Mouse (Mus musculus): ENCODE results near the gene Tmem121b.
A peak's percentile ranks its signal among the peaks of the same experiment; 100 is the strongest.

Gene Tmem121b

DNA sequence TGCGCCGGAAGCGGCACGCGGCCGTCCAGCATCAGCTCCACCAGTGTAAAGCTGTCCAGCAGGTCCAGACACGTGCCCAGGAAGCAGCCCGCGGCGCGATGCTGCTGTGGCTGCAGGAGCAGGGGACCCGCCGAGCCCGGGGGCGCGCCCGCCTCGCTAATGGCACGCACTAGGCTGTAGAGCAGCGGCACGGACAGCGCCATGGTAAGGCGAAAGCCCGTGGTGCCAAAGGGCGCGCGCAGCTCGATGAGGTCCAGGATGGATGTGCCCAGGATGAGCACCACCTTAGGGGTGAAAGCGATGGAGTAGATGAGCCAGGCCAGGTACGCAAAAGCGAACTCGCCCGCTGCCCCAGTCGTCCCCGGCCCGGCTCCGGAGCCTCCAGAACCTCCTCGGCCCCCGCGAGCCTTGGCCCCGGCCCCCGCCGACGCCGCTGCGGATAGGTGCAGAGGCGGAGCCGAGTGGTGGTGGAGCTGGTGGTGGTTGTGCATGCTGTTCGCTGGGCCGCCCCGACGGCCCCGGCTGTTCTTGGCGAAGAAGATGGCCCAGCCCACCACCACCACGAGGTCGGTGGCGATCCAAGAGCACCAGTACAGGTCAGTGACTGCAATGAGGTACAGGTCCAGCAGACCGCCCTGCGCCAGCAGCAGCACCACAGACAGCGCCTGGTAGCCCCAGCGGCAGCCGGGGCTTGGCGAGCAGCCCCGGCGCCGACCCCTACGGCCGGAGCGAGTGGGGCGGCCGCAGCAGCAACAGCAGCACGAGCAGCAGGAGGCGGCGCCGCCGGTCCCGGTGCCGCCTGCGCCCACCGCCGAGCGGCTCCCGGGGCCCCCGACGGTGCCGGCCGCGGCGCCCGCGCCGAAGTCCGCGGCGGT lies 871 bp downstream of the Tmem121b start:
- peak; percentile 50 for DNase-seq (ENCODE audit: low spot score)

DNA sequence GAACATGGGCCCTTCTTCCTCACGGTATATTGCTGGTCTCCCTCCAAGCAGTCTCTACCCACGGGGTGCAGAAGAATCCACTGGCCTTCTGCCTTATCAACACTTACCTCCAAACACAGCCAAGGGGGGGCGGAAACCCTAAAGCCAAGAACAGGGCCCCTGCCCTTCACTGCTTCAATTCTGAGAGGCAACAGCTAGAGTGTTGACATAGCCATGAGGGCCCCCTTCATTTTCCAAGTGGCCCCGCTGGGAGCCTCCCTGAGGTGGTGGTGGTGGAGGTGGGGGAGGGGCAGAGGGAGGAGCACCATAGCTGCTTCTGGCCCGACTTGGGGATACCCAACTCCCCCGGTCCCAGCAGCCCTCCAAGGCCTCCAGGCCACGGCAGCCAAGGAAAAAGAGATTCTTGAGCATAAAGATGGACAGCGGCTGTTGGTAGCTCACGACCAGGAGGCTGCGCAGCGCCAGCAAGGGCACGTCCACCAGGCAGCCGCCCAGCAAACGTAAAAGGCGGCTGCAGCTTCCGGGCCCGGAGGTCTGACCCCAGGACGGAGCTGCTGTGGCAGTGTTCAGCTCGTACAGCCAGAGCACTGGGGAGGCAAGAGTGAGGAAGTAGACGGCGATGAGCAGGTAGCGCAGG lies 1.6 kb downstream of the Tmem121b start:
- no peak for DNase-seq (ENCODE audit: low spot score)

DNA sequence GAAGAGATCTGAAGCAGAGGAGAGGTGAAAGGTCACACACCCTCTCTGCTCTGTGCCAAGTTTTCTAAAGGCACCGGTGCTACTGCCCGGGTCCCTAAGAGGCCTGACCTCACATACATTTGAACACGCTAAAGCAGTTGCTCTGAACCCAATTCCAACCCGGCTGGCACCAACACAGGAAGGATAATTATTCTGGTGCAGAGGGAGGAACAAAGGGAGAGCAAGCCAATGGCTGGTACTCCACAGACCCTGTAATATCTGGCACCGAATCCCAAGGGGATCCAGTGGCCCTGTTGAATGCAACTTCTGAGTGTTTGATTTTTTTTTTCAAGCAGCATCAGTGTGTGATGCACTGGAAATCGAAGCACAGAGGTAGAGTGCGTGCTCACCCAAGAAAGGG lies 2.5 kb downstream of the Tmem121b start:
- no peak for DNase-seq (ENCODE audit: low spot score)

DNA sequence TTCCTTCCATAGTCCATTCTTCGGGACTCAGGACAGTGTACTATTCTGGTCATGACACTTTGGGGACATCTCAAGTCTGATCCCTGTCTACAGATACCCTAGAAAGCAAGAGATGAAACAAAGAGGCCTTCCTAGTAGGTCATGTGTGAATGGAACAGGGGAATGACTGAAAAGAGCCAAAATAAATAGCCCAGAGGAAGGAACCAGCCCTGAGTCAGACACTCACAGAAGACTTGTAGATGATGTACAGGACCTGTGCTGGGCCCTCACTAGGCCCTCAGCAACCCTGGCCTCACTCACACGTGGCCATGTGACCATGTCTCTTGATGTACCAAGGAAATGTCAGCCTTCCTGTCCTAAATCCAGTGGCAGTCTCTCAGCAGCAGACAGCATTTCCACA lies 4.1 kb downstream of the Tmem121b start:
- no peak for DNase-seq (ENCODE audit: low spot score)

DNA sequence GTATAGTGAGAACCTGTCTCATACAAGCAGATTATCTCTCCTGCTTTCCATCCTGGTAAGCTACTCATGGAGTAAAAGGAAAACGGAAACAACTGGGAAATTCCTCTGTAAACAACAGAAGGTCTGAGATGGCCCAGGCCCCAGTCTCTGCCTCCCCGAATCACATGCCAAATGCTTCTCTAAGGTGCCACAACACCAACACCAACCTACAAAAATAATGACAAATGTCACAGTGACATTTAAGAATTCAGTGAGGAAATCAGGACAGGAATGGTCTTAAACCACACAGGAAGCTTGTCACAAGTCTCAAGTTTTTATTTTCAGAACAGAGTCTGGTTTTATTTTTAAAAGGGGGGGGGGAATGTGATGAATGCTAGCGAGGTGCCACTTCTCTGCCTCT lies 5.0 kb downstream of the Tmem121b start:
- no peak for DNase-seq (ENCODE audit: low spot score)

GRCm38 (mm10) chr6:120486051-120486510 lies 7.5 kb downstream of the Tmem121b start:
- no peak for DNase-seq (ENCODE audit: low spot score)

GRCm38 (mm10) chr6:120485038-120485437 lies 8.6 kb downstream of the Tmem121b start:
- no peak for DNase-seq (ENCODE audit: low spot score)

DNA sequence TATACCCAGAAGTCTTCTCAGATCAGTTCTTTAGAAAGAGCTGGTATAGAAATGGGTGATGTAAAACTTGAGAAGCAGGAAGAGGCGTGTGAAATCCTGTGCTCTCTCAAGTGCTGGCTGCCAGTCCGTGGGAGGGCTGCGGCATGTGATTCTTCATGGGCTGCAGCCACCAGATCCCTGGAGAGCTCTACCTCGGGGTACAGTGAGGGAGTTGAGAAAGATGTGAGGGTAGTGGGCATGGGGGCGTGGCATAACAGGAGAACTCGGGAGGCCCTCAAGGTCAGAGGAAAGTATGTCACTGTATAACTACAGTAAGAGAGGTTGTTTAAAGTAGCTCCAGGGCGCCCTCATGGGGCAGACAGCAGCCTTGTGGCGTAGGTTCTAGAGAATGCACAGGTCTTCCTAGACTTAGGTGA lies 10.4 kb downstream of the Tmem121b start:
- no peak for DNase-seq (ENCODE audit: low spot score)

DNA sequence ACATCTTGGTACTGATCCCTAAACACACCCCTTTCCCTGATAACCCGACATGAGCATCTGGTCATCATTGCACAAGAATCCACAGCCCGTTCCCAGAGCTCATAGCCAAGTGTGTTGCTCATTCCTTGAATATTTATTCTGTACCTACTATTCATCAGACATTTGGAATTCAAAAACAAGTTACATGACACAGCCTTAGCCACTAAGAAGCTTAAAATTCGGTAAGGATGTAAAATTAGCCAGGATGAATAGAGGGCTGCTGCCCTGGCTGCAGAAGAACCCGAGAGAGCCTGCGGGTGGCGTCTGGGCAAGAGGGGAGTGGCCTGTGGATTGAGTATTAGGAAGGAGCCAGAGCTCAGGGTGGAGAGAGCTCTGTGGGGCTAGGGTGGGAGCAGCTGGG lies 10.9 kb downstream of the Tmem121b start:
- no peak for DNase-seq (ENCODE audit: low spot score)

DNA sequence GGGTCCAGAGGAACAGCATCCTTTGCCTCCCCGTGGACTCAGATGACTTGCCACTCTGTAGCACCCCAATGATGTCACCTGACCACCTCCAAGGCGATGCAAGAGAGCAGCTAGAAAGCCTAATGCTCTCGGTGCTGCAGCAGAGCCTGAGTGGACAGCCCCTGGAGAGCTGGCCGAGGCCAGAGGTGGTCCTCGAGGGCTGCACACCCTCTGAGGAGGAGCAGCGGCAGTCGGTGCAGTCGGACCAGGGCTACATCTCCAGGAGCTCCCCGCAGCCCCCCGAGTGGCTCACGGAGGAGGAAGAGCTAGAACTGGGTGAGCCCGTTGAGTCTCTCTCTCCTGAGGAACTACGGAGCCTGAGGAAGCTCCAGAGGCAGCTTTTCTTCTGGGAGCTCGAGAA lies 11.6 kb downstream of the Tmem121b start:
- no peak for DNase-seq (ENCODE audit: low spot score)

- DNase-seq (ENCODE audit: low spot score) = no peak
Measured at GRCm38 (mm10) chr6:120481538-120481937, 12.1 kb downstream of the Tmem121b start.

- no peak for DNase-seq (ENCODE audit: low spot score)
Measured at GRCm38 (mm10) chr6:120480361-120480760, 13.2 kb downstream of the Tmem121b start.

DNA sequence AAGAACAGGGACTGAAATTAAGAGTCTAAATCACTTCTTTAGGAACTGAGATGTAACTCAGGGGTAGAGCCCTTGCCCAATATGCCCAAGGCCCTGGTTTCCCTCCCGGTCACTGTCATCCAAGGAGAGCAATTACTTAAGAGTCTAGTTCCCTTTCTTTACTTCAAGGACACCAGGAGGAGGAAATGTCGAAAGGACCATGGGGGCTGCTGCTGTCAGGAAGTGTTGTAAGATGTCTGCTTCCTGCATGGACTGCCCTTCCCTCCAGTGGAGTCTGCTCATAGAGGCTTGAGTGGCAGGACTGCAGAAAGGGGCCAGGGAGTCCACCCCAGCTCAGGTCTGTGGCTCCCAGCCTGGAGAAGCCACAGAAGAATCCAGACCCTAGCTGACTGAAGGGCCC lies 14.3 kb downstream of the Tmem121b start:
- DNase-seq (ENCODE audit: low spot score) = no peak

DNA sequence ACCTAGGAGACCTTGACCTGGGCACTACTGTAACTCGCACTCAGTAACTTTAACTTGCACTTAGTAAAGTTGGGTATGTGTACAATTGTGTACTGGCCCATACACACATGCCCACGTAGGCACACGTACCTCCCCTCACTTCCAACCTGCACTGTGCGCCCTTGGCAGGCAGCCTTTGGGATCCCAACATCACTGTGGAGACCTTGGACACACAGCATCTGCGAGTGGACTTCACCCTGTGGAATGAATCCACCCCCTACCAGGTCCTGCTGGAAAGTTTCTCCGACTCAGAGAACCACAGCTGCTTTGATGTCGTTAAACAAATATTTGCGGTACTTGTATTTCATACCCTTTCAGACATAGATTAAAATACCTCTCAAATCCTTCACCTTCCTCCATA lies 18.3 kb downstream of the Tmem121b start:
- DNase-seq (ENCODE audit: low spot score) = no peak

DNA sequence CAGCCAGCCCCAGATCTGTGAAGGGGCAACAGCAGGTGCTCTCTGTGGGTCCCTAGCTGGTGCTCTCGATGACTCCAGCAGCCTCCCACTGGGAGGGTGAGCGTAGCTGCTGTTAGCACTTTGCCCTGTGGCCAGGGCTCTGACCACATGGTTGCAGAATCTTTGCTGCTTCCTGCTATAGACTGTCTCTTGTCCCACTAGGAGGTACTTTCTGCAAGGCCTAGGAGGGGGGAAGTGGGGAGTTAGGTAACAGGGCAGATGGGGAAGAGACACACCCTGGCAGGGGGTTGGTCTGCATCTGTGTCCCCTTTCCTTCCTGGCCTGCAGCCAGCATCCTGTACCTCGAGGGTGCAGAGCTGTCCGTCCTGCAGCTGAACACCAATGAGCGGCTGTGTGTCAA lies 20.2 kb downstream of the Tmem121b start:
- no peak for DNase-seq (ENCODE audit: low spot score)

DNA sequence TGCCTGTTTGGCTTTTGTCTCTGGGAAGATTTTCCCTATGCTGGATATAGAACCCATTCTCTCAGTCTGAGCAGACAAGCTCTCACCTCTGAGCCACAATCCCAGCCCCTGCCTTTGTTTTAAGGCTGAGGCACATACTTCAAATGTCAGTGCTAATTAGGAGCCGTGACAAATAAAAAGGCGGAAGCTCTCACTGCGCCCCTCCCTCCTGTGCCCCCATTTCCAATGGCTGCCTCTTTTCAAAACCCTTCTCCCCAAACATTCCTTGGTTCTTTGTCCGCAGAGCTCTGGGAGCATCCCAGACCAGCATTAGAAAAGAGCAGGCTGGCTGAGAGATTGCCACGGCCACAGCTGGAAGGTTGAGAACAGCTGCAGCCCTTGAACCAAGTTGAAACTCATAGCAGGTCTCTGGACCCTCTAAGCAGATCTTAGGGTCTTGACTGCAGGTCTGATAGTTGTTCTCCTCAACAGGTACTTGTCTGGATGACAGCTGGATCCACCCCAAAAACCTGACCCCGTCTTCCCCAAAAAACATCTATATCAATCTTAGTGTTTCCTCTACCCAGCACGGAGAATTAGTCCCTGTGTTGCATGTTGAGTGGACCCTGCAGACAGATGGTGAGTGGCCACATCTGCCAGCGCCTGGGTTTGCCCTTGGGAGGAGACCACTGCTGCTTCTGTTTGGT lies 21.0 kb downstream of the Tmem121b start:
- no peak for DNase-seq (ENCODE audit: low spot score)

GRCm38 (mm10) chr6:120471991-120472441 lies 21.6 kb downstream of the Tmem121b start:
- no peak for DNase-seq (ENCODE audit: low spot score)

- DNase-seq (ENCODE audit: low spot score) = no peak
Measured at GRCm38 (mm10) chr6:120470666-120471065, 22.9 kb downstream of the Tmem121b start.

- DNase-seq (ENCODE audit: low spot score) = no peak
Measured at GRCm38 (mm10) chr6:120469770-120470169, 23.8 kb downstream of the Tmem121b start.

DNA sequence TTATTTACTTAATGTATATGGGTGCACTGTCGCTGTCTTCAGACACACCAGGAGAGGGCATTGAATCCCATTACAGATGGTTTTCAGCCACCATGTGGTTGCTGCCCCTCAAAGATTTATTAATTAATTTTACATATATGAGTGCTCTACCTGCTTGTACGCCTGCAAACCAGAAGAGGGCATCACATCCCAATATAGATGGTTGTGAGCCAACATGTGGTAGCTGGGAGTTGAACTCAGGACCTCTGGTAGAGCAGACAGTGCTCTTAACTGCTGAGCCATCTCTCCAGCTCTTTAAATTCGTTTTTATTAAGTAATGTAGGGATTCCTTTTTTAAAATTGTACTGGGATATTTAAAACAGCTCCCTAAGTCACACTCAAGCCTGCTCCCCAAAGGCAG lies 24.3 kb downstream of the Tmem121b start:
- no peak for DNase-seq (ENCODE audit: low spot score)

DNA sequence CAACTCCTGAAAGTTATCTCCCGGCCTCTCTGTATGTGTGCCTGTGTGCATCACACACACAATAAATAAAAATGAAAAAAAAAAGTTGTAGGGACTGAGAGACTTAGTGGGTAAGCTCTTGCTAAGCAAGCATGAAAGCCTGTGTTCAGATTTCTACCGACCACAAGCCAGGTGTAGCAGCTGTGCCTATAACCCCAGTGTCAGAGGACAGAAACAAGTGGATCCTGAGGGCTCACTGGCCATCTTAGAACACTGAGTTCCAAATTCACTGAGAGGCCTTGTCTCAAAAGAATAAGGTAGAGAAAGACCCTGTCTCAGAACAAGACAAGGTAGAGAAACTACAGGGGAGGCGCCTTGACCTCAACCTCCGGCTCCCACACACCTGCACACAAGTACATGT lies 25.3 kb downstream of the Tmem121b start:
- no peak for DNase-seq (ENCODE audit: low spot score)

DNA sequence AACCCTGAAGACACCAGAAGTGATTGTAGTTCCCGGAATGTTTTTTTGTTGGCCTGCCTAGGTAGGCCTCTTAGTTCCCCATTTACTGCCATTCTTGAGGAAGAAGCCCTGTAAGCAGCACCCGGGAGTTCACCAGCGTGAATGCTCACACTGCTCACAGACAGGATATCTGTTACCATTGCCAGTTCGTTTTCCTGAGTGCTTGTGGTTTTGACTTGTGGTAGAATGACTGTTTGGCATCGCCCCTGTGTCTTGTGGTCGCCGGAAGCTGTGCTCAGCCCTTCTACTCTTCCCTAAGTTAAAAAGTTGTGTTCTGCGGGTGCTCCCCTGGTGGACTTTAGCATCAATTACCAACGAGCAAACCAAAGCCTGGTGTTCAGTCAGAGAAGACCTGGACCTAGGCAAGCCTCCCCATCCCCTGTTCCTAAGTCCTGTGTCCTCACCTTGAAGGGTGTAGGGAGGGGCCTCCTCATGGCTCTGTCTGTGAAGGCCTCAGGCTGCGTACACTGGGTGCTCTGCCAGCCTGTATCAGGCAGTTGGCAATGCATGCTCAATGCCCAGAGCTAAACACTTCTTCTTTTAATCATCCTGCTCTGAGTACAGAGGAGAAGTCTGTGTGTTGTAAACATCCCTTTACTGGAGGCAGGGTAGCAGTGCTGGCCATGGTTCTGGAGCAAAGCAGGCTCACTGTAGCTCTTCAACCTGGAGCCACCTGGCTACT lies 26.8 kb downstream of the Tmem121b start:
- no peak for DNase-seq (ENCODE audit: low spot score)

All from yolk sac, embryonic 10.5 days (tissue).